Mouse (Mus musculus) E14TG2a.4 (cell line): ENCODE results near the gene Dcaf11.

Source experiments
- H3K27me3 ChIP-seq: 2 replicates; pipeline ENCODE4 v1.6.1; 2014; ENCODE audit warnings: low read length, control low read depth; ENCODE audit not compliant: insufficient read depth
- H3K36me3 ChIP-seq: 2 replicates; pipeline ENCODE4 v1.6.1; 2014; ENCODE audit warnings: low read length, control low read depth; ENCODE audit not compliant: insufficient read depth
- H3K4me1 ChIP-seq: replicated peaks from 2 replicates; pipeline ENCODE4 v1.6.1; 2014; ENCODE audit warnings: low read depth, low read length, control low read depth
- H3K4me3 ChIP-seq: replicated peaks from 2 replicates; pipeline ENCODE4 v1.5.1; 2014; ENCODE audit warnings: mild to moderate bottlenecking, low read length
- H3K9me3 ChIP-seq: 2 replicates; pipeline ENCODE4 v1.6.1; 2014; ENCODE audit warnings: low read length, control low read depth
- CTCF ChIP-seq: conservative IDR thresholded peaks from 2 replicates; pipeline ENCODE4 v1.5.1; 2014; ENCODE audit warnings: low read length
- NANOG ChIP-seq: IDR thresholded peaks from 2 replicates; pipeline ENCODE4 v1.6.1; 2014; ENCODE audit warnings: borderline replicate concordance, low read length, mixed read lengths
- POU5F1 ChIP-seq: IDR thresholded peaks from 2 replicates; pipeline ENCODE4 v1.6.1; 2014; ENCODE audit warnings: low read length, borderline replicate concordance

Dcaf11 gene

DNA sequence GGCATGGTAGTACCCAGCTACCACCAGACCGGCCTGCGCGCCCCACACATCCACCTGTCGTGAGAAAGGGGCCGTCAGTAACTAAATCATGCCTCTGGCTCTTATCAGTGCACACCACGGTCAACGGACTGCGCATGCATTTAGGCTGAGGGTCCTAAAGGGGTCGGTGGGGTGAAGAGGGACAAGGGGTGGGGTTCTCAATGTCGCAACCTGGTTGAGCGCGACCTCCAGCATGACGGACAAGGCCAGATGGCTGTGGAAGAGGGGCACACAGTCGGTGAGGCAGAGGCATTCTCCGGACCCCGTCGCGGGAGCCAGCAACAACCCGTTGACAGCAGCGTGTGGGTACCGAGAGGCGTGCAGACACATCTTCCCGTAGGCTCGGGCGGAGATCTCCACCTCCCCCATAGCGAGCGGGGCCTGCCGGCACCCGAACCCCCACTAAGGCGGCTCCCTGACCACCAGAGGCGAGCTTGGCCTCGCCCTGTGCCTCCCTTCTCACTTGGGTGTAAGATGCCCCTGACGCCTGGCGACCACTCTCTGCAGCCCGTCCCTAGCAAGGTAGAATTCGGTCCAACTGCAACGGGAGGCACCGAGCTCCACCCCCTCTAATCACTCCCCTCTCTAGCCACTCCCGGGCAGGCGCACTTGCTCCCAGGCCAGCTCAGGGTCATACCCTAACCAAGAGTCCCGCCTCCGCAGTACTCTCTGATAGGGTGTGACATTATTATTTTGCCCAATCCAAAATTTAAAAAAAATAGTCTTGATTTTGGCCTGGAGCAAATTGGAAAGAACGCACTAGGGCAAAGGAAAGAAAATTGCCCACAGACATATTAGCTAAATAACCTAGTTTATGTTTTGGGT, 25.1 kb downstream of the Dcaf11 start, which contains the start of gene Emc9:
Gene Emc9, minus strand, starts transcription at position 601 of the 864 bp plus-strand sequence.
- H3K9me3 ChIP-seq = no peaks in the 10 kb centered on the region
- peaks cover 58% of the 10 kb centered on the region for H3K4me1 ChIP-seq
- peak within 1 kb of the TSS; percentile 85 for H3K4me3 ChIP-seq
- H3K27me3 ChIP-seq = peaks cover 5% of the 10 kb centered on the region
- TF ChIP-seq NANOG (no peak), CTCF (no peak), POU5F1 (no peak)
- H3K36me3 ChIP-seq = peaks cover 41% of the 10 kb centered on the region

DNA sequence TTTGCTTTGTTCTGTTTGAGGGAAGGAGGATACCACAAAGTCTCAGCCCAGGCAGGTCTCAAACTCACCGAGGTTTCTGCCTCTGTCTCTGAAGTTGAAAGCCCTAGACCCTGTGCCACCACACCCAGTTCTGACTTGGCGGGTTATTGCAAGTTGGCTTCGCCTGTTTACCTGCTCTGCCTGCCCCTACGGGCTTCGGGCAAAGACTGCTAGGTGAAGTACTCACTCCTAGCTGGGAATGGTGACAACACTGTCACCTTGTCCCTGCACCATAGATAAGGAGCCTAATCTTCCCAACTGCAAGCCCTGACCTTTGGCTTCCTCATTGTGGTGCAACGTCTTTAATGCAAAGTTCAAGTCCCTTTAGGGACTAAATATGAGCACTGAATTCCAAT, 25.8 kb downstream of the Dcaf11 start:
- H3K4me3 ChIP-seq = peak overlapping the region; percentile 85
- H3K36me3 ChIP-seq = peaks cover 36% of the 10 kb centered on the region
- H3K4me1 ChIP-seq = peaks cover 58% of the 10 kb centered on the region
- no peaks in the 10 kb centered on the region for H3K9me3 ChIP-seq
- H3K27me3 ChIP-seq = peaks cover 5% of the 10 kb centered on the region
- TF ChIP-seq CTCF (no peak), POU5F1 (no peak), NANOG (no peak)

DNA sequence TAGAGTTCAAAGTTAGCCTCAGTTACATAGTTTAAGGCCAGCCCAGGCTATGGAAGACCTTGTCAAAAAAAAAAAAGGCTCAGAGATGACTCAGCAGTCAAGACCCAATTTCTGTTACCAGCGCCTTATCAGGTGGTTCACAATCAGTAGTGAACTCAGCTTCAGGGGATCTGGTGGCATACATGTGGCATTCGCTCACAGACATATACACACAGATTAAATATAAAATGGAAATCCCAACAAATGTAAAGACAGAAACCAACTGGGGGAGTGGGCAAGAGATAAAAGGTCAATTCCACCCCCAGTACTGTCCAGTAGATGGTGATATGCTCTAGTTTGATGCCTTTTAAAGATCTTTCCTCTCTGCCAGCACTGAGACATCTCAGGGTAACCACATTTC, 26.3 kb downstream of the Dcaf11 start:
- H3K9me3 ChIP-seq = no peaks in the 10 kb centered on the region
- peaks cover 30% of the 10 kb centered on the region for H3K36me3 ChIP-seq
- peaks cover 53% of the 10 kb centered on the region for H3K4me1 ChIP-seq
- TF ChIP-seq NANOG = no peak
- no peak for TF ChIP-seq CTCF
- TF ChIP-seq POU5F1 = no peak
- peaks cover 5% of the 10 kb centered on the region for H3K27me3 ChIP-seq
- no peak overlapping the region for H3K4me3 ChIP-seq

DNA sequence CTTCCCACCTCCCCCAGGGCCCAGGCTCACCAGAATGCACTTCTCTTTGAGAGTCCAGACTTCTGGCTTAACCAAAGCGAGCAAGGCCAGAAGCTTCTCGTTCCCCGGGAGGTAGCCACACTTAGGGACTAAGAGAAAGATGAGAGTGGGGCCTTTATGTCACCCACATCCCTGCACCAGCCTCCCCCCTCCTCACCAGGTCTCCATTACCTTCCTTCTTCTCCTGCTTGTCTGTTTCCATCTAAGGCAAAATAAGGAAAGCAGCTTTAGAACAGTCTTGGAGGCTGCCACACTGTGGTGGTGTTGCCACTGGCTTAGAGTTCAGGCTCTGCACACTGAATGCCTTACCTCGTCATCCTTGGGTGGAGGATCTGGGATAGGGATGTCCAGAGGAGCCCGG, 29.5 kb downstream of the Dcaf11 start:
- TF ChIP-seq NANOG (no peak), CTCF (no peak), POU5F1 (no peak)
- Histone ChIP-seq H3K9me3 (no peaks in the 10 kb centered on the region), H3K4me3 (no peak overlapping the region), H3K27me3 (peaks cover 5% of the 10 kb centered on the region), H3K36me3 (peaks cover 33% of the 10 kb centered on the region), H3K4me1 (peaks cover 60% of the 10 kb centered on the region)

DNA sequence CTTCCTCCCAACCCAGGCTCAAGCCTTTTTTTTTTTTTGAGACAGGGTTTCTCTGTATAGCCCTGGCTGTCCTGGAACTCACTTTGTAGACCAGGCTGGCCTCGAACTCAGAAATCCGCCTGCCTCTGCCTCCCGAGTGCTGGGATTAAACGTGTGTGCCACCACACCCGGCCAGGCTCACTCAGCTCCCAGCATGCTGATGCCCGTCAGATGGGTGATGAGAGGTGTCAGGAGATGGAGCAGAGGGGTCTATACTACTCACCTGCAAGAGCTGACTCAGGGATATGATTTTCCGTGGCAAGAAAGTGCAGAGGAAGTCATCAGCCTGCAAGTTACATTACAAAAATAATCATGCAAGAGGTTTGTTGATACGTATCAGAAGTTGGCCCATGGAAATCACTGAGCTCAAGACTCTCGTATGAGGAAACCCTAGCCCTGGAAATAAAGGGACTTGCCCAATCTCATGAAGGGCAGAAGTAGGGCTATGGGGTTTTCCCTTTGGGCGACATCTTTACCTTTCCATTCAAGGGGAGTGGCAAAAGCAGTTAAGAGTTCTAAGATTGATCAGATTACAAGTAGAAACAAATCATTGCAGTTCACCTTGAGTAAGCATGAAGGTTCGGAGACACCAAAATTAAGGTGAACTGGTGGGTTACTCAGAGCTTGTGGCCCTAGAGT, 30.1 kb downstream of the Dcaf11 start:
- Histone ChIP-seq H3K4me1 (peaks cover 54% of the 10 kb centered on the region), H3K4me3 (peak overlapping the region; percentile 99)
- TF ChIP-seq POU5F1 (no peak), CTCF (no peak), NANOG (no peak)

DNA sequence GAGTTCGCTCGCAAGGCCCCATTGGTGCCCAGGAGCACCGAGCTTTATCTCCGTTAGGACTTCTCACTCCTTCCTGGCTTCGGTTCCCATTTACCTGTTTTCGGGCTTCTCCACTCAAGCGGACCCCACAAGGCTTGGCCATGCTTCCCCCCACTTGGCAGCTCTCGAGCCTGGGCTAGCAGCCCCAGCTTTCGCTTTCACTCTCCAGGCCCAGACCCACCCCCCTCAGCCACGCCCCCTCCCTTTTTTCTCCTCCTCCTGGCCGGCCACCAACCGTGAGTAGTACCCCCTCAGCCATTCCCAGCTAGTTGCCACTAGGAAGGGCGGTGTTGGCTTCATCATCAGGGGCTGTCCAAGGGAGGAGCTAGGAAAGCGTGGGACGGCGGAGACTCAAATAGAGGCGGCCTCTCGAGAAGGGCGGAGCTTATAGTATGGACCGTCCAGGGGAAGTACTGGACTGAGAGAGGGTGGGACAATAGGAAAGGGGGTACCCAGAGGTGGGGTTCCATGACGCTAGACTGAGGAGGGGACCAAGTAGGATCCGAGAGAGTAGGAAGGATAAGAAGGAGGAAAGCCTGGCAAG, 31.0 kb downstream of the Dcaf11 start, which contains the start of gene Psme2:
Gene Psme2, minus strand, starts transcription at position 366 of the 583 bp plus-strand sequence.
- Histone ChIP-seq H3K36me3 (peaks cover 49% of the 10 kb centered on the region), H3K4me1 (peaks cover 49% of the 10 kb centered on the region), H3K9me3 (no peaks in the 10 kb centered on the region), H3K4me3 (peak within 1 kb of the TSS; percentile 99), H3K27me3 (no peaks in the 10 kb centered on the region)
- no peak for TF ChIP-seq POU5F1
- TF ChIP-seq NANOG = no peak
- TF ChIP-seq CTCF = no peak

More for the DNA sequence above, 30.1 kb downstream of the Dcaf11 start:
- Histone ChIP-seq H3K36me3 (peaks cover 40% of the 10 kb centered on the region), H3K9me3 (no peaks in the 10 kb centered on the region), H3K27me3 (no peaks in the 10 kb centered on the region)

DNA sequence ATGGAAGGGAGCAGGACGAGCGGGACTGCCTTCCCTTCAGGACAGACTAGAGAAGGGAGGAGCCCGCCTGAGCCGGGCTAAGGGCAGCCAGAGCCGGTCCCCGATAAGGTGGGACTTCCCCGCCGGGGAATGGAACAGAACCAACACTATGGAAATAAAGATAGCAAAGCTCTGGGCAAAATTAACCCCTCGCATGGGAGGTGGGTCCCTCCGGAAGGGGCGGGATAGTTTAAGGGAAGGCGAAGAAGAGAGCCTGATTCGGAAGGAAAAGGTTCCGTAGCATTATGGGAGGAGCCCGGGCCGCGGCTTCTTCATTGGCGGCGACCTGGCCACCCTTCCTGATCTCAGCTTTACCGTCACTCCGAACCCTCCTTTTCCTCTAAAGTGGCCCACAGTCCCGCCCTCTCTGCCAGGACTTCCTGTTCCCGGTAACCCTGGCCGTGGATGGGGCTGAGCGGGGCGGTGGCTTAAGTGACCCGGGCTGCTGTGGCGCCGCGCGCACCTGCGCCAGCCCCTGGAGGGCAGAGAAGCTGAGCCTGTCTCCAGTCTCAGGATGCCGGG, 31.6 kb downstream of the Dcaf11 start, which contains the start of gene Rnf31:
Gene Rnf31, plus strand, starts transcription at position 378 of the 561 bp plus-strand sequence.
- no peaks in the 10 kb centered on the region for H3K9me3 ChIP-seq
- H3K27me3 ChIP-seq = no peaks in the 10 kb centered on the region
- no peak for TF ChIP-seq NANOG
- no peak for TF ChIP-seq POU5F1
- TF ChIP-seq CTCF = no peak
- peaks cover 49% of the 10 kb centered on the region for H3K4me1 ChIP-seq
- peaks cover 55% of the 10 kb centered on the region for H3K36me3 ChIP-seq
- H3K4me3 ChIP-seq = peak within 1 kb of the TSS; percentile 99

DNA sequence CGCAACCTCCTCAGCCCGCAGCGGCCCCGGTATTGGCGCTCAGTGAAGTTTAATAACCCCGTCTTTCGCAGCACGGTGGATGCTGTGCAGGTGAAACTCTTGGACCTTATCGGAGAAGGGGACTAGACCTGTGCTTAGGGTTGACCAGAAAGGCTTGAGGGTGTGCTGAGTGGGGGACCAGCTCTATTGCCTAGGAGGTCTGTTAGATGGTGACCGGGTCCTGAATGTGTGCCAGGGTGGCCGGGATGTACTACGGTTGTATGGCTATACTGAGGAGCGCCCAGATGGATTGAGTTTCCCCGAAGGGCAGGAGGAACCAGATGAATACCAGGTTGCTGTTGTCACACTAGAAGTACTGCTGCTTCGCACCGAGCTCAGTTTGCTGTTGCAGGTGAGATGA, 32.4 kb downstream of the Dcaf11 start:
- H3K36me3 ChIP-seq = peaks cover 59% of the 10 kb centered on the region
- H3K4me3 ChIP-seq = peak overlapping the region; percentile 99

More for the DNA sequence above, 32.4 kb downstream of the Dcaf11 start:
- Histone ChIP-seq H3K9me3 (no peaks in the 10 kb centered on the region), H3K27me3 (no peaks in the 10 kb centered on the region), H3K4me1 (peaks cover 52% of the 10 kb centered on the region)
- TF ChIP-seq NANOG (no peak), POU5F1 (no peak), CTCF (no peak)
